Mouse (Mus musculus): Measurements from ENCODE around the gene Psme3. TPM values are rescaled to one million over a fixed set of nuclear protein-coding genes. Genes with fewer than 3 reads are reported as not detected.

Gene Psme3
- polyA plus RNA-seq, 1 experiment: 40.4 TPM

- no peak for TF ChIP-seq POLR2A (IDR thresholded peaks at IDR 0.05; ENCODE audit: borderline replicate concordance, extremely low read depth, low read depth, low read length)
- no peak for TF ChIP-seq CTCF (IDR thresholded peaks at IDR 0.05; ENCODE audit: insufficient read depth, low read length)
- no peak overlapping the region for H3K4me3 ChIP-seq (replicated peaks; ENCODE audit: extremely low read depth, low read depth, low read length)
- no peaks in the 10 kb centered on the region for H3K4me1 ChIP-seq (ENCODE audit: control insufficient read depth, insufficient read depth, low read length)
- 68% methylated on average over 10 of the region's 10 CpGs for WGBS
- DNase-seq: no peak
These were observed 31.2 kb downstream of the Psme3 start for GRCm38 (mm10) chr11:101347083-101347775.

- Histone ChIP-seq H3K4me1 (ENCODE audit: control insufficient read depth, insufficient read depth, low read length) (no peaks in the 10 kb centered on the region), H3K4me3 (replicated peaks; ENCODE audit: extremely low read depth, low read depth, low read length) (no peak overlapping the region)
- 56% methylated on average over 7 of the region's 7 CpGs for WGBS
- no peak for TF ChIP-seq POLR2A (IDR thresholded peaks at IDR 0.05; ENCODE audit: borderline replicate concordance, extremely low read depth, low read depth, low read length)
- TF ChIP-seq CTCF (IDR thresholded peaks at IDR 0.05; ENCODE audit: insufficient read depth, low read length): no peak
- no peak for DNase-seq
These were observed 32.8 kb downstream of the Psme3 start for GRCm38 (mm10) chr11:101348774-101349173.

- 73% methylated on average over 3 of the region's 3 CpGs for WGBS
- no peak for DNase-seq
- no peak for TF ChIP-seq POLR2A (IDR thresholded peaks at IDR 0.05; ENCODE audit: borderline replicate concordance, extremely low read depth, low read depth, low read length)
- no peak for TF ChIP-seq CTCF (IDR thresholded peaks at IDR 0.05; ENCODE audit: insufficient read depth, low read length)
- no peak overlapping the region for H3K4me3 ChIP-seq (replicated peaks; ENCODE audit: extremely low read depth, low read depth, low read length)
- H3K4me1 ChIP-seq (ENCODE audit: control insufficient read depth, insufficient read depth, low read length): no peaks in the 10 kb centered on the region
These were observed 33.2 kb downstream of the Psme3 start for GRCm38 (mm10) chr11:101349216-101349615.

GRCm38 (mm10) chr11:101351100-101351720 is 35.2 kb downstream of the Psme3 start:
- 57% methylated on average over 11 of the region's 11 CpGs for WGBS
- TF ChIP-seq POLR2A (IDR thresholded peaks at IDR 0.05; ENCODE audit: borderline replicate concordance, extremely low read depth, low read depth, low read length) (no peak), CTCF (IDR thresholded peaks at IDR 0.05; ENCODE audit: insufficient read depth, low read length) (no peak)
- H3K4me3 ChIP-seq (replicated peaks; ENCODE audit: extremely low read depth, low read depth, low read length): no peak overlapping the region
- no peaks in the 10 kb centered on the region for H3K4me1 ChIP-seq (ENCODE audit: control insufficient read depth, insufficient read depth, low read length)
- DNase-seq: no peak

GRCm38 (mm10) chr11:101351721-101352111 is 35.7 kb downstream of the Psme3 start:
- H3K4me1 ChIP-seq (ENCODE audit: control insufficient read depth, insufficient read depth, low read length): no peaks in the 10 kb centered on the region
- 67% methylated on average over 3 of the region's 3 CpGs for WGBS
- no peak for DNase-seq
- no peak overlapping the region for H3K4me3 ChIP-seq (replicated peaks; ENCODE audit: extremely low read depth, low read depth, low read length)
- TF ChIP-seq CTCF (IDR thresholded peaks at IDR 0.05; ENCODE audit: insufficient read depth, low read length) (no peak), POLR2A (IDR thresholded peaks at IDR 0.05; ENCODE audit: borderline replicate concordance, extremely low read depth, low read depth, low read length) (no peak)

- H3K4me1 ChIP-seq (ENCODE audit: control insufficient read depth, insufficient read depth, low read length): no peaks in the 10 kb centered on the region
- H3K4me3 ChIP-seq (replicated peaks; ENCODE audit: extremely low read depth, low read depth, low read length): no peak overlapping the region
- WGBS: 90% methylated on average over 12 of the region's 12 CpGs
- TF ChIP-seq CTCF (IDR thresholded peaks at IDR 0.05; ENCODE audit: insufficient read depth, low read length) (no peak), POLR2A (IDR thresholded peaks at IDR 0.05; ENCODE audit: borderline replicate concordance, extremely low read depth, low read depth, low read length) (no peak)
- DNase-seq: no peak
These were observed 37.4 kb downstream of the Psme3 start for GRCm38 (mm10) chr11:101353436-101353835.

- Histone ChIP-seq H3K4me3 (replicated peaks; ENCODE audit: extremely low read depth, low read depth, low read length) (no peak overlapping the region), H3K4me1 (ENCODE audit: control insufficient read depth, insufficient read depth, low read length) (no peaks in the 10 kb centered on the region)
- TF ChIP-seq POLR2A (IDR thresholded peaks at IDR 0.05; ENCODE audit: borderline replicate concordance, extremely low read depth, low read depth, low read length) (no peak), CTCF (IDR thresholded peaks at IDR 0.05; ENCODE audit: insufficient read depth, low read length) (no peak)
- WGBS: 82% methylated on average over 5 of the region's 5 CpGs
- DNase-seq: no peak
These were observed 38.5 kb downstream of the Psme3 start for GRCm38 (mm10) chr11:101354438-101355010.

GRCm38 (mm10) chr11:101355916-101356315 is 39.9 kb downstream of the Psme3 start:
- WGBS: 90% methylated on average over 2 of the region's 2 CpGs
- TF ChIP-seq POLR2A (IDR thresholded peaks at IDR 0.05; ENCODE audit: borderline replicate concordance, extremely low read depth, low read depth, low read length) (no peak), CTCF (IDR thresholded peaks at IDR 0.05; ENCODE audit: insufficient read depth, low read length) (no peak)

GRCm38 (mm10) chr11:101357505-101358182 is 41.6 kb downstream of the Psme3 start:
- Histone ChIP-seq H3K4me1 (ENCODE audit: control insufficient read depth, insufficient read depth, low read length) (no peaks in the 10 kb centered on the region), H3K4me3 (replicated peaks; ENCODE audit: extremely low read depth, low read depth, low read length) (no peak overlapping the region)
- no peak for DNase-seq
- WGBS: 44% methylated on average over 3 of the region's 3 CpGs
- TF ChIP-seq POLR2A (IDR thresholded peaks at IDR 0.05; ENCODE audit: borderline replicate concordance, extremely low read depth, low read depth, low read length) (no peak), CTCF (IDR thresholded peaks at IDR 0.05; ENCODE audit: insufficient read depth, low read length) (no peak)

More at GRCm38 (mm10) chr11:101355916-101356315, 39.9 kb downstream of the Psme3 start:
- DNase-seq: no peak
- Histone ChIP-seq H3K4me1 (ENCODE audit: control insufficient read depth, insufficient read depth, low read length) (no peaks in the 10 kb centered on the region), H3K4me3 (replicated peaks; ENCODE audit: extremely low read depth, low read depth, low read length) (no peak overlapping the region)

Data from lung, adult 2 months (tissue).